Mouse (Mus musculus) erythroblast, embryonic 14.5 days (primary cell): ENCODE data around the gene Plekhg1.

Experiments used
- GATA1 ChIP-seq: IDR thresholded peaks from 2 replicates; pipeline ENCODE4 v1.6.1; 2012; ENCODE audit warnings: low read length, inconsistent platforms, mixed read lengths
- TAL1 ChIP-seq: IDR thresholded peaks from 3 replicates; pipeline ENCODE4 v1.6.1; 2012; ENCODE audit warnings: low read length, inconsistent platforms, mixed read lengths

DNA sequence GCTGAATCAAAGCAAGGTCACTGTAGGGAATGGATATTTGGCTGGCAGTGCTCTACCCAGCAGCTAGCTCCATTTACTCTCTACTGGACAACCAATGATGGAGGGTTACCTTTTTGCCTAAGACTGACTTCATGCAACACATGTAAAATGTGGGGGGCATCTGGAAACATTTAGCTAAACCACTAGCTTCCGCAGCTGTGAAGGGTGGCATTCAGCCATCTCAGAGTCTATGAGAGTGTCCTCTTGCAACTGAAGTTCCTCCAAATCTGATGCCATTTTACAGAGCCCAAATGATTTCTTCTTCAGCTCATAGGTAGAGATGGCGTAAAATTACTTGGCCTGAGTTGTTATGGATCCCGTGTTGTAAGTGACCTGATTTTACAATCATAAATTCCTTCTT lies 67.8 kb downstream of the Plekhg1 start:
- TF ChIP-seq GATA1 = no peak
- TF ChIP-seq TAL1 = no peak
